Mouse (Mus musculus) limb, embryonic 15.5 days (tissue): ENCODE measurements around the gene Cxcl9. TPM values are rescaled to one million over a fixed set of nuclear protein-coding genes. Genes with fewer than 3 reads are reported as not detected.

Experiments used
- ATAC-seq: fragments of 200-750 bp; cut with Nextera tagmentation; 2 replicates; pipeline ENCODE4 v1.8.0; 2017; ENCODE audit warnings: low read depth, moderate TSS enrichment; ENCODE audit not compliant: insufficient number of reproducible peaks, low FRiP score, low TSS enrichment
- H3K27ac ChIP-seq: fragments of 300-500 bp; sonication (generic); 2 replicates; pipeline ENCODE4 v1.5.1; 2015; ENCODE audit warnings: moderate library complexity, mild to moderate bottlenecking, inconsistent platforms
- H3K27me3 ChIP-seq: fragments of 300-500 bp; sonication (generic); 2 replicates; pipeline ENCODE4 v1.6.1; 2015; ENCODE audit warnings: inconsistent platforms
- H3K36me3 ChIP-seq: fragments of 300-500 bp; sonication (generic); 2 replicates; pipeline ENCODE4 v1.6.1; 2015; ENCODE audit warnings: inconsistent platforms
- H3K4me1 ChIP-seq: fragments of 300-500 bp; sonication (generic); 2 replicates; pipeline ENCODE4 v1.6.1; 2015; ENCODE audit warnings: inconsistent platforms
- H3K4me2 ChIP-seq: fragments of 300-500 bp; sonication (generic); 2 replicates; pipeline ENCODE4 v1.6.1; 2015; ENCODE audit warnings: mild to moderate bottlenecking, inconsistent platforms
- H3K4me3 ChIP-seq: fragments of 300-500 bp; sonication (generic); 2 replicates; pipeline ENCODE4 v1.5.1; 2015; ENCODE audit warnings: mild to moderate bottlenecking, inconsistent platforms
- H3K9ac ChIP-seq: fragments of 300-500 bp; sonication (generic); 2 replicates; pipeline ENCODE4 v1.6.1; 2015; ENCODE audit warnings: inconsistent platforms
- H3K9me3 ChIP-seq: fragments of 300-500 bp; sonication (generic); 2 replicates; pipeline ENCODE4 v1.6.1; 2016; ENCODE audit warnings: inconsistent platforms
- WGBS: fragments of 180-500 bp; shearing (Covaris S2); methylation state at CpG from one replicate; pipeline ENCODE4 v1.1.7; 2015; 5-methylcytosine and 5-hydroxymethylcytosine counted together
- polyA plus RNA-seq: library from polyadenylated mRNA; unstranded; fragments of >200 nt; fragmentation: Nextera tagmentation; extraction: Ambion mirVana; gene quantifications from 2 replicates; pipeline ENCODE4 v1.2.1, GENCODE M21; 2015

The Cxcl9 gene
- 0.31 and 0.55 TPM in 2 replicates for polyA plus RNA-seq

GRCm38 (mm10) chr5:92327929-92328328 lies at the start of gene Cxcl9:
TSS of gene Cxcl9 (minus strand) at chr5:92328079.
- Histone ChIP-seq H3K27ac (no peak within 1 kb of the TSS), H3K27me3 (no peaks in the 10 kb centered on the region), H3K9ac (no peak within 1 kb of the TSS), H3K9me3 (no peaks in the 10 kb centered on the region), H3K4me3 (no peak within 1 kb of the TSS), H3K36me3 (no peaks in the 10 kb centered on the region), H3K4me2 (no peak within 1 kb of the TSS), H3K4me1 (peaks cover 10% of the 10 kb centered on the region)
- ATAC-seq = no peak
- 63% methylated on average over 7 of the region's 7 CpGs for WGBS

GRCm38 (mm10) chr5:92376795-92377405 lies 49.0 kb upstream of the Cxcl9 start:
- Histone ChIP-seq H3K36me3 (no peaks in the 10 kb centered on the region), H3K9me3 (no peaks in the 10 kb centered on the region), H3K27me3 (no peaks in the 10 kb centered on the region), H3K4me3 (no peak overlapping the region), H3K9ac (no peak overlapping the region), H3K27ac (no peak overlapping the region), H3K4me1 (peaks cover 15% of the 10 kb centered on the region), H3K4me2 (no peak overlapping the region)
- no peak for ATAC-seq
- 23% methylated on average over 13 of the region's 13 CpGs for WGBS

GRCm38 (mm10) chr5:92375368-92375767 lies 47.5 kb upstream of the Cxcl9 start:
- Histone ChIP-seq H3K4me2 (no peak overlapping the region), H3K9ac (no peak overlapping the region), H3K36me3 (no peaks in the 10 kb centered on the region), H3K4me1 (peaks cover 15% of the 10 kb centered on the region), H3K9me3 (no peaks in the 10 kb centered on the region), H3K27me3 (no peaks in the 10 kb centered on the region), H3K4me3 (no peak overlapping the region), H3K27ac (no peak overlapping the region)
- no peak for ATAC-seq
- WGBS = 84% methylated on average over 17 of the region's 17 CpGs

- H3K9me3 ChIP-seq = no peaks in the 10 kb centered on the region
- peaks cover 17% of the 10 kb centered on the region for H3K4me1 ChIP-seq
- no peak overlapping the region for H3K27ac ChIP-seq
- no peaks in the 10 kb centered on the region for H3K27me3 ChIP-seq
- WGBS = 53% methylated on average over 6 of the region's 6 CpGs
- no peak overlapping the region for H3K4me3 ChIP-seq
- H3K36me3 ChIP-seq = no peaks in the 10 kb centered on the region
- no peak overlapping the region for H3K4me2 ChIP-seq
- H3K9ac ChIP-seq = no peak overlapping the region
- ATAC-seq = no peak
Measured at GRCm38 (mm10) chr5:92374721-92375142, 46.9 kb upstream of the Cxcl9 start.

GRCm38 (mm10) chr5:92372605-92373004 lies 44.7 kb upstream of the Cxcl9 start:
- no peaks in the 10 kb centered on the region for H3K27me3 ChIP-seq
- 56% methylated on average over 2 of the region's 2 CpGs for WGBS
- no peak overlapping the region for H3K4me2 ChIP-seq
- no peak overlapping the region for H3K27ac ChIP-seq
- peaks cover 30% of the 10 kb centered on the region for H3K4me1 ChIP-seq
- no peak overlapping the region for H3K4me3 ChIP-seq
- no peaks in the 10 kb centered on the region for H3K36me3 ChIP-seq
- ATAC-seq = no peak
- no peaks in the 10 kb centered on the region for H3K9me3 ChIP-seq
- no peak overlapping the region for H3K9ac ChIP-seq

GRCm38 (mm10) chr5:92371361-92371976 lies 43.6 kb upstream of the Cxcl9 start:
- Histone ChIP-seq H3K4me1 (peaks cover 21% of the 10 kb centered on the region), H3K4me2 (no peak overlapping the region), H3K27me3 (no peaks in the 10 kb centered on the region), H3K9ac (no peak overlapping the region), H3K9me3 (no peaks in the 10 kb centered on the region), H3K27ac (0 out of 2 replicates have a peak overlapping the region, but pooled peaks have one; percentile 38), H3K4me3 (no peak overlapping the region), H3K36me3 (no peaks in the 10 kb centered on the region)
- ATAC-seq = no peak
- WGBS = 63% methylated on average over 14 of the region's 14 CpGs

GRCm38 (mm10) chr5:92370891-92371290 lies 43.0 kb upstream of the Cxcl9 start:
- WGBS = 63% methylated on average over 6 of the region's 6 CpGs
- Histone ChIP-seq H3K36me3 (no peaks in the 10 kb centered on the region), H3K9ac (no peak overlapping the region)

GRCm38 (mm10) chr5:92370392-92370791 lies 42.5 kb upstream of the Cxcl9 start:
- no peaks in the 10 kb centered on the region for H3K36me3 ChIP-seq
- no peak for ATAC-seq
- WGBS = 55% methylated on average over 6 of the region's 6 CpGs
- no peak overlapping the region for H3K9ac ChIP-seq
- no peaks in the 10 kb centered on the region for H3K9me3 ChIP-seq
- H3K27me3 ChIP-seq = no peaks in the 10 kb centered on the region
- H3K4me2 ChIP-seq = no peak overlapping the region
- H3K4me3 ChIP-seq = no peak overlapping the region
- peaks cover 21% of the 10 kb centered on the region for H3K4me1 ChIP-seq
- no peak overlapping the region for H3K27ac ChIP-seq

More at GRCm38 (mm10) chr5:92370891-92371290, 43.0 kb upstream of the Cxcl9 start:
- Histone ChIP-seq H3K9me3 (no peaks in the 10 kb centered on the region), H3K4me1 (peaks cover 21% of the 10 kb centered on the region), H3K4me2 (no peak overlapping the region), H3K27me3 (no peaks in the 10 kb centered on the region), H3K27ac (0 out of 2 replicates have a peak overlapping the region, but pooled peaks have one; percentile 38), H3K4me3 (no peak overlapping the region)
- ATAC-seq = no peak

GRCm38 (mm10) chr5:92369151-92369994 lies 41.5 kb upstream of the Cxcl9 start:
- Histone ChIP-seq H3K9me3 (no peaks in the 10 kb centered on the region), H3K4me1 (peaks cover 21% of the 10 kb centered on the region), H3K27me3 (no peaks in the 10 kb centered on the region), H3K27ac (no peak overlapping the region), H3K36me3 (no peaks in the 10 kb centered on the region), H3K4me2 (no peak overlapping the region), H3K9ac (no peak overlapping the region), H3K4me3 (no peak overlapping the region)
- peak; percentile 65; the same call in 1 of the 2 replicates for ATAC-seq
- 50% methylated on average over 13 of the region's 13 CpGs for WGBS

- Histone ChIP-seq H3K27me3 (no peaks in the 10 kb centered on the region), H3K4me1 (peaks cover 18% of the 10 kb centered on the region), H3K36me3 (no peaks in the 10 kb centered on the region), H3K9ac (no peak overlapping the region), H3K4me2 (no peak overlapping the region), H3K9me3 (no peaks in the 10 kb centered on the region), H3K4me3 (no peak overlapping the region), H3K27ac (no peak overlapping the region)
- ATAC-seq = no peak
- 37% methylated on average over 10 of the region's 10 CpGs for WGBS
Measured at GRCm38 (mm10) chr5:92368392-92368791, 40.5 kb upstream of the Cxcl9 start.

- no peak for ATAC-seq
Measured at GRCm38 (mm10) chr5:92366565-92366964, 38.7 kb upstream of the Cxcl9 start.

More at GRCm38 (mm10) chr5:92366565-92366964, 38.7 kb upstream of the Cxcl9 start:
- WGBS = 68% methylated on average over 6 of the region's 6 CpGs
- H3K27ac ChIP-seq = no peak overlapping the region
- H3K4me1 ChIP-seq = peaks cover 18% of the 10 kb centered on the region
- H3K36me3 ChIP-seq = no peaks in the 10 kb centered on the region
- H3K4me2 ChIP-seq = no peak overlapping the region
- H3K9me3 ChIP-seq = no peaks in the 10 kb centered on the region
- no peak overlapping the region for H3K9ac ChIP-seq
- H3K4me3 ChIP-seq = no peak overlapping the region
- no peaks in the 10 kb centered on the region for H3K27me3 ChIP-seq
